10 mouse cellular contexts compared by ENCODE assay signal in the genomic region with DNA sequence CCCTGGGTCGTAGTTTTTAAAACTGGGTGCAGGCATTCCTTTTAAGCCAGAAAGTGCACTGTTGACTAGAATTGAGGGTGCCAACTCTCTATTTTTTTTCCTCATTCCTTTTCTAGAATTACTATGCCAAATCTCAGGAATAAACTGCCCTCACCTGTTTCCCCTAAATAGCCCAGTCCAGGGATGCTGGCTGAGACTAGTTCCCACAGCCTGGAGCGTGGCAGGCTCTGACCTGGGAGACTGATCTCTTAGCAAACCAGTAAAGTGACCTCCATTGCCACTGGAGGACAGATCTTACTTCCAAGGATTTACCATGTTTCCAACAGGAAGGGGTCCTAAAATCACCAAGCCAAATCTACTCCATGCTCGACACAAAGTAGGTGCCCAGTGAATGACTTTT. TPM values are rescaled to one million over a fixed set of nuclear protein-coding genes. Genes with fewer than 3 reads are reported as not detected.
DNase-seq lines count a peak whose midpoint lies in the region; ATAC-seq lines count a peak whose summit lies in the region.
"Had no signal": no experiment of that assay in that cellular context is flagged by ENCODE, and none has a peak within 500 bp of the region (broad histone marks: within the 10 kb centered on the region; RNA-seq: fewer than 3 reads in every experiment).

No protein-coding gene starts in this region.

- no peak overlapping the region for H3K27ac ChIP-seq in heart, embryonic 16.5 days (ENCODE audit: low read length)
- no peak overlapping the region for H3K27ac ChIP-seq in forebrain, embryonic 12.5 days
- peak overlapping the region; percentile 82 for H3K27ac ChIP-seq in kidney, embryonic 16.5 days (ENCODE audit: low read length)
- no peak overlapping the region for H3K27ac ChIP-seq in midbrain, embryonic 16.5 days (ENCODE audit: low read length)

- ATAC-seq in heart, embryonic 16.5 days (replicated peaks; ENCODE audit: extremely low read depth, insufficient read depth, low FRiP score): no peak
- no peak for ATAC-seq in forebrain, embryonic 12.5 days (ENCODE audit: low FRiP score)
- ATAC-seq in kidney, embryonic 16.5 days (ENCODE audit: low FRiP score, low TSS enrichment): no peak
- ATAC-seq in midbrain, embryonic 16.5 days: no peak
- ATAC-seq in megakaryocyte-erythroid progenitor cell, adult 5-6 weeks (replicated peaks; ENCODE audit: low FRiP score, low TSS enrichment, poor library complexity, severe bottlenecking): no peak

- H3K4me1 ChIP-seq in heart, embryonic 16.5 days (ENCODE audit: control insufficient read depth, insufficient read depth, low read length): peaks cover 10% of the 10 kb centered on the region
- H3K4me1 ChIP-seq in forebrain, embryonic 12.5 days: peaks cover 18% of the 10 kb centered on the region
- H3K4me1 ChIP-seq in kidney, embryonic 16.5 days (ENCODE audit: insufficient read depth, low read length): peaks cover 12% of the 10 kb centered on the region
- H3K4me1 ChIP-seq in midbrain, embryonic 16.5 days (ENCODE audit: control insufficient read depth, insufficient read depth, low read length): peaks cover 9% of the 10 kb centered on the region

- peaks cover 11% of the 10 kb centered on the region for H3K36me3 ChIP-seq in heart, embryonic 16.5 days (ENCODE audit: control insufficient read depth, insufficient read depth)
- H3K36me3 ChIP-seq in forebrain, embryonic 12.5 days (replicated peaks): peaks cover 20% of the 10 kb centered on the region
- peaks cover 10% of the 10 kb centered on the region for H3K36me3 ChIP-seq in kidney, embryonic 16.5 days (ENCODE audit: insufficient read depth, low read length)
- H3K36me3 ChIP-seq in midbrain, embryonic 16.5 days (ENCODE audit: control insufficient read depth, insufficient read depth, low read length): peaks cover 21% of the 10 kb centered on the region

- H3K9ac ChIP-seq in heart, embryonic 16.5 days (ENCODE audit: low read length): no peak overlapping the region
- peak overlapping the region; percentile 68; the same call in 1 of the 2 replicates for H3K9ac ChIP-seq in forebrain, embryonic 12.5 days
- H3K9ac ChIP-seq in kidney, embryonic 16.5 days (replicated peaks; ENCODE audit: low read length): peak overlapping the region; percentile 70
- no peak overlapping the region; the same call in 1 of the 2 replicates for H3K9ac ChIP-seq in midbrain, embryonic 16.5 days (ENCODE audit: low read depth, low read length)

- H3K9me3 ChIP-seq in heart, embryonic 16.5 days (replicated peaks; ENCODE audit: control insufficient read depth, low read length): no peaks in the 10 kb centered on the region
- H3K9me3 ChIP-seq in forebrain, embryonic 12.5 days: no peaks in the 10 kb centered on the region
- no peaks in the 10 kb centered on the region for H3K9me3 ChIP-seq in kidney, embryonic 16.5 days (ENCODE audit: low read length)
- no peaks in the 10 kb centered on the region for H3K9me3 ChIP-seq in midbrain, embryonic 16.5 days (replicated peaks; ENCODE audit: control insufficient read depth, low read length, poor library complexity, severe bottlenecking)

- peak overlapping the region; percentile 86; the same call in 1 of the 2 replicates for H3K4me3 ChIP-seq in heart, embryonic 16.5 days (ENCODE audit: low read length)
- H3K4me3 ChIP-seq in forebrain, embryonic 12.5 days (replicated peaks): peak overlapping the region; percentile 67; the same call in 1 of the 2 replicates
- H3K4me3 ChIP-seq in kidney, embryonic 16.5 days (ENCODE audit: low read length): peak overlapping the region; percentile 81
- peak overlapping the region; percentile 65 for H3K4me3 ChIP-seq in midbrain, embryonic 16.5 days (ENCODE audit: low read depth, low read length)

- peak overlapping the region; percentile 84; the same call in 1 of the 2 replicates for H3K4me2 ChIP-seq in heart, embryonic 16.5 days (ENCODE audit: low read depth, low read length)
- H3K4me2 ChIP-seq in forebrain, embryonic 12.5 days: peak overlapping the region; percentile 81
- peak overlapping the region; percentile 62 for H3K4me2 ChIP-seq in kidney, embryonic 16.5 days (replicated peaks; ENCODE audit: low read depth, low read length)
- H3K4me2 ChIP-seq in midbrain, embryonic 16.5 days (ENCODE audit: low read length): peak overlapping the region; percentile 69

- 86% methylated on average over 3 of the region's 3 CpGs for WGBS in heart, embryonic 16.5 days
- WGBS in forebrain, embryonic 12.5 days: 89% methylated on average over 3 of the region's 3 CpGs
- 82% methylated on average over 3 of the region's 3 CpGs for WGBS in kidney, embryonic 16.5 days
- WGBS in midbrain, embryonic 16.5 days: 91% methylated on average over 3 of the region's 3 CpGs

- DNase-seq in heart, adult 9 months (ENCODE audit: low spot score in 2 of 2): no peak
- DNase-seq in cerebellum, postnatal 25 days: no peak
- DNase-seq in gastrocnemius, postnatal 10 days: no peak
- DNase-seq: cerebellum, postnatal 14 days; thymus, adult 18-20 months had no signal

- no peaks in the 10 kb centered on the region for H3K27me3 ChIP-seq in heart, embryonic 16.5 days (ENCODE audit: control insufficient read depth, insufficient read depth, low read length)
- peaks cover 5% of the 10 kb centered on the region; the same call in 1 of the 2 replicates for H3K27me3 ChIP-seq in forebrain, embryonic 12.5 days
- H3K27me3 ChIP-seq in kidney, embryonic 16.5 days (ENCODE audit: insufficient read depth, low read length): no peaks in the 10 kb centered on the region
- no peaks in the 10 kb centered on the region; the same call in 1 of the 2 replicates for H3K27me3 ChIP-seq in midbrain, embryonic 16.5 days (ENCODE audit: control insufficient read depth, insufficient read depth, low read depth, low read length)

RNA-seq across cellular contexts. Expression of a gene that starts 1.3 kb away (rescaled TPM):
- polyA plus RNA-seq in heart, embryonic 16.5 days (2015; fragmentation: Nextera tagmentation; extraction: Ambion mirVana): 197 and 199 TPM in 2 replicates
- 196 and 197 TPM in 2 replicates for polyA plus RNA-seq in forebrain, embryonic 12.5 days (2016; fragmentation: Nextera tagmentation; extraction: Ambion mirVana)
- 302 and 320 TPM in 2 replicates for polyA plus RNA-seq in kidney, embryonic 16.5 days (2015; fragmentation: Nextera tagmentation; extraction: Ambion mirVana)
- polyA plus RNA-seq in midbrain, embryonic 16.5 days (2015; fragmentation: Nextera tagmentation; extraction: Ambion mirVana): 311 and 340 TPM in 2 replicates
- total RNA-seq in megakaryocyte-erythroid progenitor cell, adult 5-6 weeks (2014; fragmentation: Nextera tagmentation): 168 and 176 TPM in 2 replicates
- total RNA-seq in megakaryocyte-erythroid progenitor cell, adult 5-6 weeks (2017): 167 and 198 TPM in 2 replicates
- total RNA-seq in gastrocnemius, postnatal 10 days (2021): 100 to 1,000 TPM; 101 to 102 TPM

RNA-seq across cellular contexts. Expression of a gene that starts 2.4 kb away (rescaled TPM):
- not detected in 2 replicates for polyA plus RNA-seq in heart, embryonic 16.5 days (2015; fragmentation: Nextera tagmentation; extraction: Ambion mirVana)
- polyA plus RNA-seq in forebrain, embryonic 12.5 days (2016; fragmentation: Nextera tagmentation; extraction: Ambion mirVana): 0.37 TPM in 1 of 2 replicates, not detected in the other
- 0.30 and 0.37 TPM in 2 replicates for polyA plus RNA-seq in kidney, embryonic 16.5 days (2015; fragmentation: Nextera tagmentation; extraction: Ambion mirVana)
- 0.41 and 0.45 TPM in 2 replicates for polyA plus RNA-seq in midbrain, embryonic 16.5 days (2015; fragmentation: Nextera tagmentation; extraction: Ambion mirVana)
- total RNA-seq in megakaryocyte-erythroid progenitor cell, adult 5-6 weeks (2014; fragmentation: Nextera tagmentation): not detected in 2 replicates
- total RNA-seq in megakaryocyte-erythroid progenitor cell, adult 5-6 weeks (2017): not detected in 2 replicates
- total RNA-seq in gastrocnemius, postnatal 10 days (2021): under 1 TPM in 1 of 2 experiments, not detected in 1; 0.41 TPM

RNA-seq across cellular contexts. Expression of a gene that starts 35.8 kb away (rescaled TPM):
- polyA plus RNA-seq in heart, embryonic 16.5 days (2015; fragmentation: Nextera tagmentation; extraction: Ambion mirVana): 38.3 and 50.0 TPM in 2 replicates
- polyA plus RNA-seq in forebrain, embryonic 12.5 days (2016; fragmentation: Nextera tagmentation; extraction: Ambion mirVana): 4.1 and 4.5 TPM in 2 replicates
- 7.9 and 8.0 TPM in 2 replicates for polyA plus RNA-seq in kidney, embryonic 16.5 days (2015; fragmentation: Nextera tagmentation; extraction: Ambion mirVana)
- 2.0 and 2.2 TPM in 2 replicates for polyA plus RNA-seq in midbrain, embryonic 16.5 days (2015; fragmentation: Nextera tagmentation; extraction: Ambion mirVana)
- not detected in 2 replicates for total RNA-seq in megakaryocyte-erythroid progenitor cell, adult 5-6 weeks (2014; fragmentation: Nextera tagmentation)
- total RNA-seq in megakaryocyte-erythroid progenitor cell, adult 5-6 weeks (2017): not detected in 2 replicates
- 100 to 1,000 TPM; 393 to 460 TPM for total RNA-seq in gastrocnemius, postnatal 10 days (2021)

RNA-seq across cellular contexts. Expression of a gene that starts 38.9 kb away (rescaled TPM):
- 9.2 and 9.5 TPM in 2 replicates for polyA plus RNA-seq in heart, embryonic 16.5 days (2015; fragmentation: Nextera tagmentation; extraction: Ambion mirVana)
- polyA plus RNA-seq in forebrain, embryonic 12.5 days (2016; fragmentation: Nextera tagmentation; extraction: Ambion mirVana): 9.4 and 10.8 TPM in 2 replicates
- 34.5 and 36.3 TPM in 2 replicates for polyA plus RNA-seq in kidney, embryonic 16.5 days (2015; fragmentation: Nextera tagmentation; extraction: Ambion mirVana)
- 14.1 and 16.7 TPM in 2 replicates for polyA plus RNA-seq in midbrain, embryonic 16.5 days (2015; fragmentation: Nextera tagmentation; extraction: Ambion mirVana)
- total RNA-seq in megakaryocyte-erythroid progenitor cell, adult 5-6 weeks (2014; fragmentation: Nextera tagmentation): not detected in 2 replicates
- total RNA-seq in megakaryocyte-erythroid progenitor cell, adult 5-6 weeks (2017): not detected in 2 replicates
- total RNA-seq in gastrocnemius, postnatal 10 days (2021): 10 to 100 TPM; 19.0 to 27.2 TPM

RNA-seq across cellular contexts. Expression of a gene that starts 57.6 kb away (rescaled TPM):
- polyA plus RNA-seq in heart, embryonic 16.5 days (2015; fragmentation: Nextera tagmentation; extraction: Ambion mirVana): 5.4 and 5.7 TPM in 2 replicates
- polyA plus RNA-seq in forebrain, embryonic 12.5 days (2016; fragmentation: Nextera tagmentation; extraction: Ambion mirVana): 0.95 and 1.3 TPM in 2 replicates
- polyA plus RNA-seq in kidney, embryonic 16.5 days (2015; fragmentation: Nextera tagmentation; extraction: Ambion mirVana): 6.0 and 8.0 TPM in 2 replicates
- 1.5 and 1.7 TPM in 2 replicates for polyA plus RNA-seq in midbrain, embryonic 16.5 days (2015; fragmentation: Nextera tagmentation; extraction: Ambion mirVana)
- 0.59 and 1.1 TPM in 2 replicates for total RNA-seq in megakaryocyte-erythroid progenitor cell, adult 5-6 weeks (2014; fragmentation: Nextera tagmentation)
- total RNA-seq in megakaryocyte-erythroid progenitor cell, adult 5-6 weeks (2017): 0.99 and 5.9 TPM in 2 replicates
- 1 to 10 TPM; 1.8 to 2.8 TPM for total RNA-seq in gastrocnemius, postnatal 10 days (2021)

Comparison
In these comparisons a context has a peak if more than half of its experiments do, and no peak if none do; other contexts are left out.
1. H3K9ac ChIP-seq: peak in forebrain, embryonic 12.5 days (single experiment) and kidney, embryonic 16.5 days (single experiment); none in heart, embryonic 16.5 days (single experiment) and midbrain, embryonic 16.5 days (single experiment).
2. Peak in every context shown above with its lines, with median percentiles within 50 percentile points of each other: H3K4me2 ChIP-seq and H3K4me3 ChIP-seq.